Mouse (Mus musculus) inflammation-experienced regulatory T-cells (primary cell): ENCODE data around the gene Vash2. TPM values are rescaled to one million over a fixed set of nuclear protein-coding genes. Genes with fewer than 3 reads are reported as not detected.

Source experiments
- polyA plus RNA-seq, 2 experiments: library from polyadenylated mRNA; unstranded; fragments of 100-300 nt; shearing (Covaris generic); gene quantifications; one replicate each; pipeline ENCODE4 v1.2.1; 2017

Gene Vash2
- polyA plus RNA-seq = 1 to 10 TPM in 1 of 2 experiments, under 1 TPM in 1; 0.36 to 2.2 TPM

DNA sequence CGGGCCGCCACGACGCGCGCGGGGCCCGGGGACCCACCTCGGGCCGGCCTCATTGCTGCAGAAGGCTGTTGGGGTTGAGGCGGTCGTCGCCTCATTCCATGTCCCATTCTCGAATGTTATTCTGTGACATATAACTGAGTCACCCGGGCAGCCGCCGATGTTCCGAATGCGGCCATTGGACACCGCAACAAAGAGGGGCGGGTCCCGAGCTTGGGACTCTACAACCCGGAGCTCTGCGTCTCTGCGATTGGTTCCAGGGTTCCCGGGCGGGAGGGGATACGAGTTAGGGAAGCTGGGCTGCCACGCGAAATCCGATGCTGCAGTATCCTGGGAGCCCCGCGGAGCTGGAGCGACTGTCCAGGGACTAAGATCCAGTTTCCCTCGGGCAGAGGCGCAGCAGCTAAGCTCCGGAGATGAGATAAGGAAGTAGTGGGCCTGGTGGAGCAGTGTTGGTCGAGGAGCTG lies at the start of gene Vash2:
Vash2 (minus strand) TSS at position 197 of the 464 bp plus-strand sequence.

DNA sequence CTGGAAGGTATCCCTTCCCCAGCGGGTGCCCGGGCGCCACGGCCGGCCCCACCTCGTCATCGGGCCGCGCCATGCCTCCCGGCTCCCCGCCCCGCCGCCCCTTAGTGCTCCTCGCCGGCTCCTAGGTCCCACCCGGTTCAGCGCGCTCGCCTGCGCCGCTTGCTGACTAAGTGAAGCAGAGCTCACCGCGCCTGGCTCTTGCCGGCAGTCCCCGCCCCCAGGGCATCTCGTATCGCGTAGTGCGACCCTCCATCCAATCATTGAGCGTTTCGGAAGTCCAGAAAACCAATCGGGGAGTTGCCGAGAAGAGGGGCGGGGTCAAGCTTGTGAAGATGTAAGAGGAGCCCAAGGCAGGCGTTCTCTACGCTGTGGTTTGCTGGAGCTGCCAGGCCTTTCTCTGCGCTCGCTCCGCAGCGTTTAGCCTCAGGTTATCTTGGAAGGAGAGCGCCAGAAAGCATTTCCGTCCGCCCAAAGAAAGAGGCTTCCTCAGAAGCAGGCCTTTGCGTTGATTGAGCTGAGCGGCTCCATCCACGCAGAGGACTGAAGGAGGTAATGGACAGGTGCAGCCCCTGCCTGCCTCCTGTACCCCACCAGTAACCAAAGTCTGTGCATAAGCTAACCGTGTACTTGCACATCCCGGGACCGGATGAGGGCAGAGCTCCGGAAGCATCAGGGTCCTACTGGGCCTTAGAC lies 47.1 kb upstream of the Vash2 start, which contains the start of gene Flvcr1:
Flvcr1 (minus strand) TSS at position 138 of the 693 bp plus-strand sequence.

DNA sequence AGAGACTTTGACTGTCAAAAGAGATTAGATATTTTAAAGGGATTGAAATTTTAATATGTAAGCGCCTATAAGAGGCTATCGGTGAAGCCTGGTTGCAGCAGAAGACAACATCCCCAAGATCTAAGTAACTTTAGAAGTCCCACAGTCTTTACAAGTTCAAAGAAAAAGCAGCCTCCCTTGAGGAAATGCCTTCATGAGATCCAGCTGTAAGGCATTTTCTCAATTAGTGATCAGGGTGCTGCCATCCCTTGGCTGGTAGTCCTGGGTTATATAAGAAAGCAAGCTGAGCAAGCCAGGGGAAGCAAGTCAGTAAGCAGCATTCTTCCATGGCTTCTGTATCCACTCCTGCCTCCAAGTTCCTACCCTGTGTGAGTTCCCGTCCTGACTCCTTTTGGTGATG lies 54.3 kb downstream of the Vash2 start, which contains the start of gene Angel2:
Angel2 (plus strand) TSS at position 301 of the 400 bp plus-strand sequence.

DNA sequence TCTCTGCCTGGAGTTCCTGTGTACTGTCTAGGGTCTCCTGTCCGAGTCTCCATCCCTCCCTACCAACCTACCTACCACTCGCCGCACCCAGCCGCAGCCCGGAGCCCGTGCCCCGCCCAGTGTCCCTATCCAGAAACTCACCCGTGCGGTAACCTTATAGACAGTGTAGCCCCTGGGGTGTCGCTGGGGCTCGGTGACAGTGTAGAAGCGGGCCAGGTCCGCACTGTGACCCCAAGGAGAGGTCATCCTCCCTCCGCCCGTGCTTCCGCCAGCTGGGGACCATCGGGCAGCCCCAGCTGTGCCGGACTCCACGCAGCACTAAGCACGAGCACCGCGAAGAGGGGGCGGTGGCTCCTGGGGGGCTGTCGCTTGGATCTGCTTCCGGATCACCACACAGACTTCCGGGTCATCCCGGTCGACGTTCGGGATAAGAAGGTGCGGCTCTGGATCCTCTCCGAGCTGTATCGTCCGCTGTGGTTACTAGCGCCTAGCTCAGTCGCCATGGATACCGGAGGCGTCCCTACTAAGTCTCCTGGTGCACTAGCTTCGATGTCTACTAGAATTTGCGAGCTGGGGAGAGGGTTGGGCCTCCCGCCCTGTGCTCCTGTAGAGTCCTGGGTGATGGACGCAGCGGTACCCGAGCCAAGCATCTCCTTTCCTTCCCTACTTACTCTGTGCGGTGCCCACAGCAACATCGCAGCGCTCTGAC lies 67.5 kb downstream of the Vash2 start, which contains the start of gene Rps6kc1:
Rps6kc1 (minus strand) TSS at position 356 of the 709 bp plus-strand sequence.

Other genes with a start within 250 kb of the Vash2 start
- gene Rps6kc1, start 67.5 kb downstream of the Vash2 start, polyA plus RNA-seq = 10 to 100 TPM in 1 of 2 experiments, 1 to 10 TPM in 1; 8.1 to 10.2 TPM
- 10 to 100 TPM; 69.7 to 87.2 TPM for gene Angel2, start 54.2 kb downstream of the Vash2 start, polyA plus RNA-seq
- gene Flvcr1, start 46.9 kb upstream of the Vash2 start, polyA plus RNA-seq = 10 to 100 TPM; 21.3 to 31.9 TPM
- gene Spata45, start 57.3 kb upstream of the Vash2 start, polyA plus RNA-seq = not detected
- 10 to 100 TPM; 11.0 to 13.3 TPM for gene Tatdn3, start 83.6 kb upstream of the Vash2 start, polyA plus RNA-seq
- 1 to 10 TPM in 1 of 2 experiments, under 1 TPM in 1; 0.99 to 1.1 TPM for gene Nsl1, start 83.7 kb upstream of the Vash2 start, polyA plus RNA-seq
- gene Batf3, start 118.6 kb upstream of the Vash2 start, polyA plus RNA-seq = under 1 TPM in 1 of 2 experiments, not detected in 1; 0.14 TPM
- not detected for gene Fam71a, start 185.5 kb upstream of the Vash2 start, polyA plus RNA-seq
- under 1 TPM in 1 of 2 experiments, not detected in 1; 0.94 TPM for gene Atf3, start 238.7 kb upstream of the Vash2 start, polyA plus RNA-seq